Mouse (Mus musculus): ENCODE data around the gene Xpa. TPM values are rescaled to one million over a fixed set of nuclear protein-coding genes. Genes with fewer than 3 reads are reported as not detected.
"Not testable (repeated sequence)": the region's sequence is repeated elsewhere in the genome, so short reads cannot be mapped to it uniquely, and the experiment has no call there.

Xpa gene
- polyA plus RNA-seq, 1 experiment from 2014 or later = 20.8 TPM

DNA sequence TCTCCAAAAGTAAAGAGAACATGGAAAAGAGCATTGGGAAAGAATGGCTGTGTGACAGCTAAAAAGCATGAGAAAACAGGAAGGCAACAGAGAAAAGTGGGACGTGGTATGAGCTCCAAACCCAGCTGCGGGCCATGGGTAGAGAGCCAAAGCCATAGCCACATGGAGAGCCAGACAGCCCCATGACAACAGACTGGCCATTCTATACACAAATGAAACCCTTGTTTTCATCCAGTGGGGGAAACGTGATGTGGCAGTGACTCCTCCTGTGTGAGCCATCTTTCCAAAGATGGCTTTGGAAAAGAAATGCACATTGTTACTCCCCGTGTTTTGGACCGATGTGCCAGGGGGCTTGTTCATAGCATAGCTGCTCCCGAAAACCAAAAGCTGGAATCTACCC, 402 bp upstream of the Xpa start:
- no peaks in the 10 kb centered on the region for H3K36me3 ChIP-seq (ENCODE audit: control insufficient read depth, insufficient read depth, low read length)
- no peaks in the 10 kb centered on the region for H3K9me3 ChIP-seq (replicated peaks; ENCODE audit: control insufficient read depth, low read length)
- peak overlapping the region; percentile 84 for H3K9ac ChIP-seq (ENCODE audit: low read length)
- H3K27ac ChIP-seq (ENCODE audit: low read length) = peak overlapping the region; percentile 66
- 41% methylated on average over 6 of the region's 6 CpGs for WGBS
- H3K4me3 ChIP-seq (replicated peaks; ENCODE audit: low read length) = peak overlapping the region; percentile 68
- peaks cover 12% of the 10 kb centered on the region for H3K4me1 ChIP-seq (ENCODE audit: control insufficient read depth, insufficient read depth, low read length)
- H3K27me3 ChIP-seq (ENCODE audit: control insufficient read depth, insufficient read depth, low read length) = no peaks in the 10 kb centered on the region
- ATAC-seq (ENCODE audit: insufficient read depth, low FRiP score) = no peak
- H3K4me2 ChIP-seq (ENCODE audit: low read depth, low read length) = peak overlapping the region; percentile 84

DNA sequence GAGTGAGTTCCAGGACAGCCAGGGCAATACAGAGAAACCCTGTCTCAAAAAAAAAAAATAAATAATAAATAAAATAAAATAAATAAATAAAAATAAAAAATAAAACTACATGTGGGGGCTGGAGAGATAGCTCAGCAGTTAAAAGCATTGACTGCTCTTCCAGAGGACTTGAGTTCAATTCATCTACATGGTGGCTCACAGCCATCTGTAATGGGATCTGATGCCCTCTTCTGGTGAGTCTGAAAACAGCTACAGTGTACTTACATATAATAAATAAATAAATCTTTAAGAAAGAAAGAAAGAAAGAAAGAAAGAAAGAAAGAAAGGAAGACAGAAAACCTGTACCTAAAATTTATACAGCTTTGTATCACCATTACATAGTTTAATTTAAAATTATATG, 4.1 kb downstream of the Xpa start:
- ATAC-seq (ENCODE audit: insufficient read depth, low FRiP score); H3K4me3 ChIP-seq (replicated peaks; ENCODE audit: low read length); H3K36me3 ChIP-seq (ENCODE audit: control insufficient read depth, insufficient read depth, low read length): not testable (repeated sequence)

DNA sequence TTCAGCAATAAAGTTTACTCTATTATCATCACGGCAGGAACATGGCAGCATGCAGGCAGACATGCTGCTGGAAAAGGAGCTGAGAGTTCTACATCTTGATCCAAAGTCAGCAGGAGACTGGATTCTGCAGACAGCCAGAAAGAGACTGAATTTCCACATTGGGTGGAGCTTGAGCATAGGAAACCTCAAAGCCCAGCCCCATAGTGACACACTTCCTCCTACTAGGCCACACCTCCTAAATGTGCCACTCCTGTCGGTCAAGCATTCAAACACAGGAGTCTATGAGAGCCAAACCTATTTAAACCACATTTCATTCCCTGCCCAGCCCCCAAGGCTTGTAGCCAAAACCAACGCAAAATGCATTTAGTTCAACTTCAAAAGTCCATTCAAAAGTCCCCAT, 9.6 kb downstream of the Xpa start:
- no peak overlapping the region for H3K9ac ChIP-seq (ENCODE audit: low read length)
- no peak for ATAC-seq (ENCODE audit: insufficient read depth, low FRiP score)
- H3K27ac ChIP-seq (ENCODE audit: low read length) = no peak overlapping the region
- no peaks in the 10 kb centered on the region for H3K9me3 ChIP-seq (replicated peaks; ENCODE audit: control insufficient read depth, low read length)
- no peak overlapping the region for H3K4me3 ChIP-seq (replicated peaks; ENCODE audit: low read length)
- WGBS = 76% methylated on average over 3 of the region's 3 CpGs
- no peaks in the 10 kb centered on the region for H3K27me3 ChIP-seq (ENCODE audit: control insufficient read depth, insufficient read depth, low read length)
- no peak overlapping the region for H3K4me2 ChIP-seq (ENCODE audit: low read depth, low read length)
- peaks cover 14% of the 10 kb centered on the region; the same call in 1 of the 2 replicates for H3K36me3 ChIP-seq (ENCODE audit: control insufficient read depth, insufficient read depth, low read length)
- no peaks in the 10 kb centered on the region for H3K4me1 ChIP-seq (ENCODE audit: control insufficient read depth, insufficient read depth, low read length)

More for the DNA sequence above, 4.1 kb downstream of the Xpa start:
- H3K9me3 ChIP-seq (replicated peaks; ENCODE audit: control insufficient read depth, low read length); H3K27me3 ChIP-seq (ENCODE audit: control insufficient read depth, insufficient read depth, low read length); H3K4me2 ChIP-seq (ENCODE audit: low read depth, low read length); H3K9ac ChIP-seq (ENCODE audit: low read length); H3K27ac ChIP-seq (ENCODE audit: low read length): not testable (repeated sequence)
- H3K4me1 ChIP-seq (ENCODE audit: control insufficient read depth, insufficient read depth, low read length) = peaks cover 12% of the 10 kb centered on the region

DNA sequence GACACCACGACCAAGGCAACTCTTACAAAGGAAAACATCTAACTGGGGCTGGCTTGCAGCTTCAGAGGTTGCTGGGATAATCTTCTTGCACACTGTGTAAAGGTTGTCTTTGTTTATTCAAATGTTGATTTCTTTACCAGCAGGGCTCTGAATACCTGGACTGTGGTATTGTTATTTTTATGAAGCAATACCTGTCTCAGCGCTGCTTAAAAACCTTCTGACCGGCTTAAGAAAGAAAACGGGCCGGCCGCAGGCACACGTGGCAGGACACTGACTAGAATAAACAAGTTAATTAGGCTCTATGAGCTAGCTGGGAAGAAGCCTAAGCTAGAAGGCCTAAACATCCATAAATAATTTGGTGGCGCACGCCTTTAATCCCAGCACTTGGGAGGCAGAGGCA, 10.2 kb downstream of the Xpa start:
- Histone ChIP-seq H3K4me1 (ENCODE audit: control insufficient read depth, insufficient read depth, low read length) (no peaks in the 10 kb centered on the region), H3K27ac (ENCODE audit: low read length) (no peak overlapping the region), H3K27me3 (ENCODE audit: control insufficient read depth, insufficient read depth, low read length) (no peaks in the 10 kb centered on the region), H3K36me3 (ENCODE audit: control insufficient read depth, insufficient read depth, low read length) (peaks cover 14% of the 10 kb centered on the region; the same call in 1 of the 2 replicates), H3K4me2 (ENCODE audit: low read depth, low read length) (no peak overlapping the region), H3K9ac (ENCODE audit: low read length) (no peak overlapping the region), H3K9me3 (replicated peaks; ENCODE audit: control insufficient read depth, low read length) (no peaks in the 10 kb centered on the region), H3K4me3 (replicated peaks; ENCODE audit: low read length) (no peak overlapping the region)
- no peak for ATAC-seq (ENCODE audit: insufficient read depth, low FRiP score)
- 76% methylated on average over 9 of the region's 9 CpGs for WGBS

DNA sequence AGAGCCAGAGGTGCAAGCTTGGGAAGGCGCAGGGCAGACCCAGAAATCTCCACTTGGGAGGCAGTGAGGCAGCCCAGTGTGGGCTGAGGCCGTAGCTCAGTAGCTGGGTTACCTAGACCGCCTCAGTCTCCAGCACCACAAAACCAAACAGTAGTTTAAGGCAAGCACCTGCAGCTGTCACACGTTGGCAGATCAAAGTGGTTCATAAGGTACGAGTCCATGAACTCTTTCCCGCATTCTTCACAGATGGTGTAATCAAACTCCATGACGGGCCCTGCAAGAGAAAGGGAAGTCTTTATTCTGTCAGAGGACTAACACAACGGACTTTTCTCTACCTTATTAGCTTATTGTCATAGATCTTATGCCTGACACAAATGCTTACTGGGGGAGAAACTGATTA, 10.7 kb downstream of the Xpa start:
- Histone ChIP-seq H3K4me1 (ENCODE audit: control insufficient read depth, insufficient read depth, low read length) (no peaks in the 10 kb centered on the region), H3K27ac (ENCODE audit: low read length) (no peak overlapping the region), H3K36me3 (ENCODE audit: control insufficient read depth, insufficient read depth, low read length) (peaks cover 14% of the 10 kb centered on the region; the same call in 1 of the 2 replicates), H3K9ac (ENCODE audit: low read length) (no peak overlapping the region), H3K27me3 (ENCODE audit: control insufficient read depth, insufficient read depth, low read length) (no peaks in the 10 kb centered on the region), H3K9me3 (replicated peaks; ENCODE audit: control insufficient read depth, low read length) (no peaks in the 10 kb centered on the region), H3K4me2 (ENCODE audit: low read depth, low read length) (no peak overlapping the region), H3K4me3 (replicated peaks; ENCODE audit: low read length) (no peak overlapping the region)
- ATAC-seq (ENCODE audit: insufficient read depth, low FRiP score) = no peak
- whole genome bisulfite sequencing = 45% methylated on average over 8 of the region's 8 CpGs

DNA sequence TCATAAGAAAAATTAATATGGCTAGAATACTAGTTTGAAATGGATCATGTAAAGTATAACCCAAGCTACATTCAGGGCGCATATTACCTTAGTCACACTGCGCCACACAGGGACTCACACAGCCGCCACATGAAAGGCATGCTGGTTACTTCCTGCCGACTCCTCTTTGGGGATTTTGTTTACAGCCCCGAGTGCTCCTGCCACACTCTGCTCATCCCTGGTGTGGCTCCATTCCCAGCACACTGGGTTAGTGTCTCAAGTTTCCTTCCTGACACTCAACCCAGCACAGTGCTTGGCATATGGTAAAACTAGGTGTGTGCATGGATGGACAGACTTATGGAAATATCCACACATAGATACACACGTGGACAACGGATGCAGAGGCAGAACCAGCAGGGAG, 13.9 kb downstream of the Xpa start:
- Histone ChIP-seq H3K36me3 (ENCODE audit: control insufficient read depth, insufficient read depth, low read length) (peaks cover 11% of the 10 kb centered on the region; the same call in 1 of the 2 replicates), H3K27ac (ENCODE audit: low read length) (no peak overlapping the region), H3K4me3 (replicated peaks; ENCODE audit: low read length) (no peak overlapping the region), H3K4me2 (ENCODE audit: low read depth, low read length) (no peak overlapping the region), H3K9me3 (replicated peaks; ENCODE audit: control insufficient read depth, low read length) (no peaks in the 10 kb centered on the region), H3K27me3 (ENCODE audit: control insufficient read depth, insufficient read depth, low read length) (no peaks in the 10 kb centered on the region), H3K4me1 (ENCODE audit: control insufficient read depth, insufficient read depth, low read length) (no peaks in the 10 kb centered on the region), H3K9ac (ENCODE audit: low read length) (no peak overlapping the region)
- no peak for ATAC-seq (ENCODE audit: insufficient read depth, low FRiP score)
- WGBS = 83% methylated on average over 7 of the region's 7 CpGs

DNA sequence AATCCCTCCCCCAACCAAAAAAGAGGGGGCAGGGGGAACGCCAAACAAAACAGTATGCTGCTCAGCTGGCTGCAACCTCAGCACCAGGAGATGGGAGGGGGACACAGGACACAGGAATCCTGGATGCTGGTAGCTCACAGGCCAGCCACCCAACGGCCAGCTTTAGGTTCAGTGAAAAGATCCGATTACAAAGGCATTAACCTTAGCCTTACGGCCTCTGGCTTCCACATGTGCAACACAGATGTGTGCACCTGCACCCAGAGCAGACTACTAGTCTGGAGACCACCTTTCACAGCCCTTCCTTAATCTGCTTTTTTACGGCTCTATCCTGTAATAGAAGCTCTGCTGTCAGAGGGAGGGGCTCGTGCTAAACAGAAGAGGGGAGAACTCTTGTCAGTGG, 14.9 kb downstream of the Xpa start:
- Histone ChIP-seq H3K9me3 (replicated peaks; ENCODE audit: control insufficient read depth, low read length) (no peaks in the 10 kb centered on the region), H3K4me2 (ENCODE audit: low read depth, low read length) (no peak overlapping the region), H3K4me1 (ENCODE audit: control insufficient read depth, insufficient read depth, low read length) (no peaks in the 10 kb centered on the region), H3K36me3 (ENCODE audit: control insufficient read depth, insufficient read depth, low read length) (peaks cover 11% of the 10 kb centered on the region; the same call in 1 of the 2 replicates), H3K27ac (ENCODE audit: low read length) (no peak overlapping the region), H3K27me3 (ENCODE audit: control insufficient read depth, insufficient read depth, low read length) (no peaks in the 10 kb centered on the region), H3K9ac (ENCODE audit: low read length) (no peak overlapping the region), H3K4me3 (replicated peaks; ENCODE audit: low read length) (no peak overlapping the region)
- WGBS = 64% methylated on average over 6 of the region's 6 CpGs
- ATAC-seq (ENCODE audit: insufficient read depth, low FRiP score) = no peak

DNA sequence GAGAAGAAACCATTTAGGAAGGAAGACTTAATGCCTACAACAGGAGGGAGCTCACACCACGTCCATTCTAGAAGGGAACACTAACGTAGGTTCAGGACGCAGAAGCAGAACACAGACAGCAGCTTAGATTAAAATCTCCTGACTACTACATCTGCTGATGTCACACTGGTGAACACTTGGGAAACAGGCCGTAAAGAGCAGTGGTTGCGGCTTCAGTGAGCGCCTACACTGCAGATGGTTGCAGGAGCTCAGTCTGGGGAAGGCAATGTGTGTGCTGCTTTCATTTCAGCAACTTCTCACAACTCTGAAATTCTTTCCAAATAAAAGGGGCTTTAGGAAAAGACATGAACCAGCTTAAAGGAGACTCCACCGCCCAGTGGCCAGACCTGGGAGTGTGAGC, 18.6 kb downstream of the Xpa start:
- Histone ChIP-seq H3K27ac (ENCODE audit: low read length) (no peak overlapping the region), H3K4me2 (ENCODE audit: low read depth, low read length) (no peak overlapping the region), H3K9ac (ENCODE audit: low read length) (no peak overlapping the region), H3K27me3 (ENCODE audit: control insufficient read depth, insufficient read depth, low read length) (no peaks in the 10 kb centered on the region), H3K36me3 (ENCODE audit: control insufficient read depth, insufficient read depth, low read length) (peaks cover 30% of the 10 kb centered on the region), H3K9me3 (replicated peaks; ENCODE audit: control insufficient read depth, low read length) (no peaks in the 10 kb centered on the region), H3K4me1 (ENCODE audit: control insufficient read depth, insufficient read depth, low read length) (no peaks in the 10 kb centered on the region), H3K4me3 (replicated peaks; ENCODE audit: low read length) (no peak overlapping the region)
- WGBS = 87% methylated on average over 7 of the region's 7 CpGs
- ATAC-seq (ENCODE audit: insufficient read depth, low FRiP score) = no peak

DNA sequence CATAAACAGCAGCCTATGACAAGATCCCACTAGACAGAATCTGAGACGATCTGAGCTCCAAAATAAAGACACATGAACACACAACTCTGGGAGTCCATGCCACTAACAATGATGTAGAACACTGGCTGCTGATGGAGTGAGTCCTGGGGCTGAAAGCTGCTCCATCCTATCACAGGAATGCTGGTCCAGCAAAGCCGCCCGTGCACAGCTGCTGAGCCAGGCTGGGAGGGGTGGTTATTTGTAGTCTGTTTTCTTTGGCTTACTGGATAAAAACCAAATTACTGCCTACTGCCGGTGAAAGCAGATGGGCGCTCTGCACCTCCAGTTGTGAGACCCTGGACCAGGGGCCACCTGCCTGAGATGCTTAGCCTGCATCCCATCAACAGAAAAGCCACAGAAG, 19.1 kb downstream of the Xpa start:
- Histone ChIP-seq H3K27ac (ENCODE audit: low read length) (no peak overlapping the region), H3K27me3 (ENCODE audit: control insufficient read depth, insufficient read depth, low read length) (no peaks in the 10 kb centered on the region), H3K4me1 (ENCODE audit: control insufficient read depth, insufficient read depth, low read length) (no peaks in the 10 kb centered on the region), H3K9ac (ENCODE audit: low read length) (no peak overlapping the region), H3K4me3 (replicated peaks; ENCODE audit: low read length) (no peak overlapping the region), H3K36me3 (ENCODE audit: control insufficient read depth, insufficient read depth, low read length) (peaks cover 30% of the 10 kb centered on the region), H3K9me3 (replicated peaks; ENCODE audit: control insufficient read depth, low read length) (no peaks in the 10 kb centered on the region), H3K4me2 (ENCODE audit: low read depth, low read length) (no peak overlapping the region)
- ATAC-seq (ENCODE audit: insufficient read depth, low FRiP score) = no peak
- 75% methylated on average over 5 of the region's 5 CpGs for whole genome bisulfite sequencing

DNA sequence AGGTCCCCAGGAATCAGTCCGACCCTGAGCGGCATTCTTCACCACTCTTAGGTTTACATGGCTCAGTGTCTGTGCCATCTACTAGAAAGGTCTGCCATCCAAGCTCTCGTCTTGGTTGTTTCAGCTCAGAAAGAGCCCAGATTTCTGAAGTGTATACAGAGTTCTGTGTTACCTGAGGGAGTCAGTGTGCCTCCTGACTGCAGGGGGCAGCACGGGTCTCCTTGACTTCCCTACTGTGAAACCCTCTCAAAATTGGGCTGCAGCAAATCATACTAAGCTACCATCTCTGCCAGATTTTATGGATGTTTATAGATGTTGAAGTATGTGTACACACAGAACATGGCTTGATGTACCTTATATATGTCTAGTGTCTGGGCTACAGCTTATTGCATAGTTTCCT, 19.8 kb downstream of the Xpa start:
- Histone ChIP-seq H3K4me3 (replicated peaks; ENCODE audit: low read length) (no peak overlapping the region), H3K4me2 (ENCODE audit: low read depth, low read length) (no peak overlapping the region), H3K27me3 (ENCODE audit: control insufficient read depth, insufficient read depth, low read length) (no peaks in the 10 kb centered on the region), H3K36me3 (ENCODE audit: control insufficient read depth, insufficient read depth, low read length) (peaks cover 30% of the 10 kb centered on the region), H3K4me1 (ENCODE audit: control insufficient read depth, insufficient read depth, low read length) (no peaks in the 10 kb centered on the region), H3K9ac (ENCODE audit: low read length) (no peak overlapping the region), H3K9me3 (replicated peaks; ENCODE audit: control insufficient read depth, low read length) (no peaks in the 10 kb centered on the region), H3K27ac (ENCODE audit: low read length) (no peak overlapping the region)
- 76% methylated on average over 4 of the region's 4 CpGs for WGBS
- no peak for ATAC-seq (ENCODE audit: insufficient read depth, low FRiP score)

All from stomach, embryonic 16.5 days (tissue).